ENCODE assay signal across 34 mouse cellular contexts in the genomic region with DNA sequence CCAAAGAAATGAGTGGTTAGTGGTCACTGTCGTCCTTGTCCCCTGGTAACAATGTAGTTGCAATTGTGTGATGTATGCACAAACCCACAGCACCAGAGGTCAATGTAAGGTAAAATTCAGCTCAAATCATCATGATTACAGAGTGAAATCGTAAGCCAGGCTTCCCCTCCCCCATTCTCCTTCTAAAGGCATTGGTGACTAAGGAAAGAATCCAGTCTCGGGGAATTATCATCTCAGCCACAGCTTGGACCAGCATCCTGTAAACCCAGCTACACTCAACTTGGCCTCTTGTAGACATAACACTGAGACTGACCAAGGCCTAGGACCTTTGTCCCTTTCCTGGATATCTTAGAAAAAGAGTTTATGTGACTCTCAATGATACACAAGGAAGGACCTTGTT. TPM values are rescaled to one million over a fixed set of nuclear protein-coding genes. Genes with fewer than 3 reads are reported as not detected.
A peak's percentile ranks its signal among the peaks of the same experiment; 100 is the strongest.
DNase-seq lines count a peak whose midpoint lies in the region; ATAC-seq and TF ChIP-seq lines count a peak whose summit lies in the region.
"Had no signal": no experiment of that assay in that cellular context is flagged by ENCODE, and none has a peak within 500 bp of the region (broad histone marks: within the 10 kb centered on the region; RNA-seq: fewer than 3 reads in every experiment).

No protein-coding gene starts in this region.

- 20% methylated on average over 3 of the region's 3 CpGs for WGBS in midbrain, embryonic 11.5 days
- 25% methylated on average over 3 of the region's 3 CpGs for WGBS in midbrain, embryonic 16.5 days
- 42% methylated on average over 3 of the region's 3 CpGs for WGBS in hindbrain, postnatal 0 days
- WGBS in kidney, embryonic 15.5 days: 58% methylated on average over 3 of the region's 3 CpGs

- H3K27ac ChIP-seq in midbrain, embryonic 11.5 days (ENCODE audit: low read depth, low read length): peak overlapping the region; percentile 53
- H3K27ac ChIP-seq in midbrain, embryonic 16.5 days (ENCODE audit: low read length): no peak overlapping the region
- peak overlapping the region; percentile 36; the same call in 1 of the 2 replicates for H3K27ac ChIP-seq in hindbrain, postnatal 0 days
- no peak overlapping the region for H3K27ac ChIP-seq in kidney, embryonic 15.5 days
- H3K27ac ChIP-seq: embryonic facial prominence, embryonic 13.5 days; forebrain, embryonic 10.5 days; heart, embryonic 13.5 days; layer of hippocampus, adult 2 months; left cerebral cortex, adult 2 months; liver, embryonic 12.5 days; stomach, embryonic 15.5 days had no signal

- peak overlapping the region; percentile 22 for H3K4me2 ChIP-seq in midbrain, embryonic 11.5 days
- H3K4me2 ChIP-seq in midbrain, embryonic 16.5 days (ENCODE audit: low read length): no peak overlapping the region
- H3K4me2 ChIP-seq in hindbrain, postnatal 0 days (ENCODE audit: low read depth, low read length): no peak overlapping the region
- H3K4me2 ChIP-seq in kidney, embryonic 15.5 days: no peak overlapping the region
- H3K4me2 ChIP-seq: heart, embryonic 13.5 days; liver, embryonic 12.5 days; stomach, embryonic 15.5 days had no signal

- no peak for ATAC-seq in midbrain, embryonic 11.5 days (ENCODE audit: low FRiP score)
- ATAC-seq in midbrain, embryonic 16.5 days: no peak
- no peak for ATAC-seq in hindbrain, postnatal 0 days
- no peak for ATAC-seq in kidney, embryonic 15.5 days (replicated peaks; ENCODE audit: low FRiP score)
- ATAC-seq: CD4-positive, CD25-positive, alpha-beta regulatory T cell, adult 4 months; intestine, postnatal 0 days; liver, embryonic 12.5 days; liver, postnatal 0 days had no signal

- no peaks in the 10 kb centered on the region for H3K36me3 ChIP-seq in midbrain, embryonic 11.5 days (ENCODE audit: control insufficient read depth, insufficient read depth, low read length)
- no peaks in the 10 kb centered on the region for H3K36me3 ChIP-seq in midbrain, embryonic 16.5 days (ENCODE audit: control insufficient read depth, insufficient read depth, low read length)
- H3K36me3 ChIP-seq in hindbrain, postnatal 0 days (ENCODE audit: insufficient read depth, low read length): no peaks in the 10 kb centered on the region
- H3K36me3 ChIP-seq in kidney, embryonic 15.5 days: no peaks in the 10 kb centered on the region
- H3K36me3 ChIP-seq: forebrain, embryonic 10.5 days; heart, embryonic 13.5 days; liver, embryonic 12.5 days; stomach, embryonic 15.5 days had no signal

- H3K4me1 ChIP-seq in midbrain, embryonic 11.5 days (ENCODE audit: control insufficient read depth, insufficient read depth, low read length): peaks cover 65% of the 10 kb centered on the region
- no peaks in the 10 kb centered on the region for H3K4me1 ChIP-seq in midbrain, embryonic 16.5 days (ENCODE audit: control insufficient read depth, insufficient read depth, low read length)
- no peaks in the 10 kb centered on the region for H3K4me1 ChIP-seq in hindbrain, postnatal 0 days (ENCODE audit: insufficient read depth, low read length)
- no peaks in the 10 kb centered on the region for H3K4me1 ChIP-seq in kidney, embryonic 15.5 days
- H3K4me1 ChIP-seq: heart, embryonic 13.5 days; liver, embryonic 12.5 days; megakaryocyte, embryonic 14.5 days; stomach, embryonic 15.5 days had no signal

- H3K4me3 ChIP-seq in midbrain, embryonic 11.5 days (ENCODE audit: low read depth, low read length): no peak overlapping the region
- no peak overlapping the region for H3K4me3 ChIP-seq in midbrain, embryonic 16.5 days (ENCODE audit: low read depth, low read length)
- no peak overlapping the region for H3K4me3 ChIP-seq in hindbrain, postnatal 0 days (ENCODE audit: low read length)
- no peak overlapping the region for H3K4me3 ChIP-seq in kidney, embryonic 15.5 days (replicated peaks)
- H3K4me3 ChIP-seq: embryonic facial prominence, embryonic 13.5 days; forebrain, embryonic 10.5 days; heart, embryonic 13.5 days; layer of hippocampus, adult 2 months; left cerebral cortex, adult 2 months; liver, embryonic 12.5 days; megakaryocyte, embryonic 14.5 days; stomach, embryonic 15.5 days had no signal

- no peak overlapping the region for H3K9ac ChIP-seq in midbrain, embryonic 11.5 days (ENCODE audit: low read length)
- no peak overlapping the region for H3K9ac ChIP-seq in midbrain, embryonic 16.5 days (ENCODE audit: low read depth, low read length)
- no peak overlapping the region for H3K9ac ChIP-seq in hindbrain, postnatal 0 days (replicated peaks; ENCODE audit: low read length)
- no peak overlapping the region for H3K9ac ChIP-seq in kidney, embryonic 15.5 days
- H3K9ac ChIP-seq: embryonic facial prominence, embryonic 13.5 days; heart, embryonic 13.5 days; liver, embryonic 12.5 days; liver, postnatal 0 days; stomach, embryonic 15.5 days had no signal

- no peak for TF ChIP-seq CTCF in hindbrain, postnatal 0 days (IDR thresholded peaks at IDR 0.05; ENCODE audit: low read depth)

- peaks cover 71% of the 10 kb centered on the region for H3K27me3 ChIP-seq in midbrain, embryonic 11.5 days (ENCODE audit: control insufficient read depth, insufficient read depth, low read length)
- peaks cover 68% of the 10 kb centered on the region for H3K27me3 ChIP-seq in midbrain, embryonic 16.5 days (ENCODE audit: control insufficient read depth, insufficient read depth, low read depth, low read length)
- peaks cover 19% of the 10 kb centered on the region for H3K27me3 ChIP-seq in hindbrain, postnatal 0 days (ENCODE audit: insufficient read depth, low read length)
- peaks cover 92% of the 10 kb centered on the region for H3K27me3 ChIP-seq in kidney, embryonic 15.5 days
- H3K27me3 ChIP-seq: megakaryocyte, embryonic 14.5 days had no signal

- peak; percentile 25 for DNase-seq in heart, adult 11 months
- DNase-seq in heart, postnatal 10 days: no peak
- DNase-seq in midbrain, embryonic 11.5 days (ENCODE audit: low spot score, missing footprints): peak; percentile 93
- peak; percentile 65 for DNase-seq in embryo, embryonic 10.5 days (ENCODE audit: low spot score)
- no peak for DNase-seq in hindbrain, postnatal 0 days (ENCODE audit: low spot score)
- DNase-seq in natural killer cell, adult 2 months (ENCODE audit: low spot score in 2 of 2): no peak
- DNase-seq: adrenal gland, postnatal 14 days; cerebellum, adult 11-12 months; cerebellum, adult 9-11 months; heart, postnatal 14 days; kidney, postnatal 36 days; liver, postnatal 0 days; lung, postnatal 4 days; retina, postnatal 1 day; right cerebral cortex, postnatal 14 days had no signal

- H3K9me3 ChIP-seq in midbrain, embryonic 11.5 days (ENCODE audit: control insufficient read depth, low read length): no peaks in the 10 kb centered on the region
- H3K9me3 ChIP-seq in midbrain, embryonic 16.5 days (replicated peaks; ENCODE audit: control insufficient read depth, low read length, poor library complexity, severe bottlenecking): no peaks in the 10 kb centered on the region
- H3K9me3 ChIP-seq in hindbrain, postnatal 0 days (ENCODE audit: low read length): no peaks in the 10 kb centered on the region
- H3K9me3 ChIP-seq in kidney, embryonic 15.5 days (replicated peaks): no peaks in the 10 kb centered on the region
- H3K9me3 ChIP-seq: embryonic facial prominence, embryonic 13.5 days; forebrain, embryonic 10.5 days; heart, embryonic 13.5 days; liver, embryonic 12.5 days; megakaryocyte, embryonic 14.5 days; stomach, embryonic 15.5 days had no signal

- intact Hi-C loops in heart, postnatal 10 days (cut with DNase I): no loop called here

RNA-seq across cellular contexts. Expression of a gene that starts 28.1 kb away (rescaled TPM):
- under 1 TPM in 1 of 2 experiments, not detected in 1; 0.15 TPM for total RNA-seq in heart, postnatal 10 days (2021)
- polyA plus RNA-seq in midbrain, embryonic 11.5 days (2014; fragmentation: Nextera tagmentation; extraction: Ambion mirVana): 38.1 and 41.5 TPM in 2 replicates
- polyA plus RNA-seq in midbrain, embryonic 16.5 days (2015; fragmentation: Nextera tagmentation; extraction: Ambion mirVana): 7.2 and 8.4 TPM in 2 replicates
- 8.0 and 11.9 TPM in 2 replicates for total RNA-seq in hindbrain, postnatal 0 days (2014; rRNA removed)
- polyA plus RNA-seq in hindbrain, postnatal 0 days (2015; fragmentation: Nextera tagmentation; extraction: Ambion mirVana): 14.0 and 14.5 TPM in 2 replicates
- polyA plus RNA-seq in kidney, embryonic 15.5 days (2015; fragmentation: Nextera tagmentation; extraction: Ambion mirVana): 0.12 TPM in 1 of 2 replicates, not detected in the other
- total RNA-seq: adrenal gland, postnatal 14 days; gastrocnemius, adult 8-10 months; heart, adult 8-10 months; layer of hippocampus, adult 2 months; layer of hippocampus, postnatal 14 days; left cerebral cortex, adult 2 months; left cerebral cortex, postnatal 25 days had no signal
- polyA plus RNA-seq: CD4-positive, CD25-positive, alpha-beta regulatory T cell, adult 4 months; forebrain, embryonic 16.5 days; intestine, postnatal 0 days; liver, postnatal 0 days; lung, embryonic 16.5 days; small intestine, adult 2 months had no signal

Comparison
In these comparisons a context has a peak if more than half of its experiments do, and no peak if none do; other contexts are left out.
1. DNase-seq: peak in heart, adult 11 months (single experiment), midbrain, embryonic 11.5 days (single experiment) and embryo, embryonic 10.5 days (single experiment); none in heart, postnatal 10 days (0 of 2), hindbrain, postnatal 0 days (single experiment) and natural killer cell, adult 2 months (0 of 2).
2. H3K27ac ChIP-seq: peak in midbrain, embryonic 11.5 days (single experiment) and hindbrain, postnatal 0 days (single experiment); none in midbrain, embryonic 16.5 days (single experiment) and kidney, embryonic 15.5 days (single experiment).